Mouse (Mus musculus): ENCODE data around the gene Opalin. TPM values are rescaled to one million over a fixed set of nuclear protein-coding genes. Genes with fewer than 3 reads are reported as not detected.

The Opalin gene
- polyA plus RNA-seq, 1 experiment from 2014 or later, result 0.08 TPM

DNA sequence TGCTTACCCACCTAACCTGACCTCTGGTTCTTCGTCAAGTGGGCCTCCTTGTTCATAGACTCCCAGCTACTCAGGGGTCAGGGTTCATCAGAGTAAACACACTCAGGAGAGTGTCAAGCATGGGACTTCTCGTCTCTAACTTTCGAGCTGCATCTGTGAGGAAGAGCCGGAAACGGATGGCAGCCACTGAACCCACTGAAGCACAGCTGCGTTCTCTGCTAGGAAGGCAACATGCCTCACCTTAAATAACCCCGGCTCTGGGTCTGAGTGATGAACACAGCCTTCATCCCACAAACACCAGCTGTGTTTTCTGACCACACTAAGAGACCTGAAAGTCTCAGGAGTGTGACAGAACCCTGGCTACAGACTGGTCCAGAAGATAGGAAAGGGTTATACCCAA is 37.8 kb downstream of the Opalin start:
- no peaks in the 10 kb centered on the region for H3K36me3 ChIP-seq (ENCODE audit: insufficient read depth, low read length)
- H3K4me1 ChIP-seq (ENCODE audit: insufficient read depth, low read depth, low read length), result no peaks in the 10 kb centered on the region
- ATAC-seq (no peak), DNase-seq (ENCODE audit: low spot score) (no peak)
- H3K27me3 ChIP-seq (replicated peaks; ENCODE audit: insufficient read depth, low read length), result no peaks in the 10 kb centered on the region
- no peak for TF ChIP-seq EP300 (IDR thresholded peaks at IDR 0.05)
- no peak for TF ChIP-seq CTCF (IDR thresholded peaks at IDR 0.05)
- WGBS, result 60% methylated on average over 7 of the region's 7 CpGs
- no peak overlapping the region for H3K27ac ChIP-seq (ENCODE audit: low read length)
- no peak overlapping the region for H3K4me2 ChIP-seq (replicated peaks; ENCODE audit: low read depth, low read length)
- H3K9ac ChIP-seq (replicated peaks; ENCODE audit: low read depth), result no peak overlapping the region
- H3K9me3 ChIP-seq (ENCODE audit: low read length), result no peaks in the 10 kb centered on the region
- no peak overlapping the region for H3K4me3 ChIP-seq (ENCODE audit: low read depth, low read length)

DNA sequence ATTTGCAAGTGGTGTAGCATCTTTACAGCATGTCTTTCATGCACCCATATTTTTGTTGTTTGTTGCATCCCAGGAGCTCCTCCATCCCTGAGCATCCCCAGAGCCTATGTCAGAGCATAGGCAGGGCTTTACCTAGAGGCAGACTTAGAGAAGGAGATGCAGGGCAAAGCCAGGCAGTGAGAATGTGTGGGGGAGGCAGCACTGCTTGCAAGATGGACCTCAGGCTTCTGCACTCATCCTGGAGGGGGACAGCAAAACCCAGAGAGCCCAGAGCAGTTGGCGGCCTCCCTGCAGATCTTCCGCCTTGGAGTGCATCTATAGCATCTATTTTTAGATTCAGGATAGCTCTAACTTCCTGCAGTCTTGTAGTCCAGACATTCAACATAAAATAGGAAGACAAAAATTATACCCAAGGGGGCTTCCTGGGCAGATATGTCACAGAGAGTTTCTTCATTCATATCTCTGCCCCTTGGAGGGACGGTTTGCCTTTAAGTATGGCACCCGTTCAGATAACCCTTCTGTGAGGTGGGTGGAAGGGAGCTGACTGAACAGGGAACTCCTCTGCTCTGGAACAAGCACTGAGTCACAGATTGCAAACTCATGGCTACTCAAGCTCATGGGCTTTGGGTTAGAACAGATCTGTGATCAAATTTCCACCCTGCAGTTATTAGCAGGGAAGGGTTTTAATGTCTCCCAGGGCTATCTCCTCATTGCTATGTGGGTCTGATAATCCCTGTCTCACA is 40.9 kb downstream of the Opalin start:
- H3K9me3 ChIP-seq (ENCODE audit: low read length), result no peaks in the 10 kb centered on the region
- 44% methylated on average over 4 of the region's 4 CpGs for WGBS
- H3K27me3 ChIP-seq (replicated peaks; ENCODE audit: insufficient read depth, low read length), result no peaks in the 10 kb centered on the region
- no peak overlapping the region for H3K9ac ChIP-seq (replicated peaks; ENCODE audit: low read depth)
- H3K4me3 ChIP-seq (ENCODE audit: low read depth, low read length), result no peak overlapping the region
- no peaks in the 10 kb centered on the region for H3K36me3 ChIP-seq (ENCODE audit: insufficient read depth, low read length)
- H3K27ac ChIP-seq (ENCODE audit: low read length), result no peak overlapping the region
- no peaks in the 10 kb centered on the region for H3K4me1 ChIP-seq (ENCODE audit: insufficient read depth, low read depth, low read length)
- DNase-seq (ENCODE audit: low spot score) (no peak), ATAC-seq (no peak)
- TF ChIP-seq EP300 (IDR thresholded peaks at IDR 0.05) (no peak), CTCF (IDR thresholded peaks at IDR 0.05) (no peak)
- no peak overlapping the region for H3K4me2 ChIP-seq (replicated peaks; ENCODE audit: low read depth, low read length)

DNA sequence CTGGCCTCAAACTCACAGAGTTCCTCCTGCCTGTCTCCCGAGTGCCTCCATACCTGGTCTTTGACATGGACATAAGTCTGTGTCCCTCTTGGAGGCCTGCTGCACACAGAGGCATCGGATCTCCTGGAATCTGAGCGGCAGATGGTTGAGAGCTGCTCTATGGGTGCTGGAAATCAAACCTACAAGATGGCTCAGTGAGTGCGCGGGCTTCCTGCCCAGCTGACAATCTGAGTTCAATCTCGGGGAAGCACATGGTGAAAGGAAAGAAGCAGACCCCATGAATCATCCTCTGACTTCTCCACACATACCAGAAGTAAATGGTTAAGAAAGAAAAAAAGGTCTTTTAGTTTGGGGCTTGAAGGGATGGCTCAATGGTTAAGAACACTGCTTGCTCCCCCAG is 45.0 kb downstream of the Opalin start:
- TF ChIP-seq EP300 (IDR thresholded peaks at IDR 0.05) (no peak), CTCF (IDR thresholded peaks at IDR 0.05) (no peak)
- 62% methylated on average over 6 of the region's 6 CpGs for WGBS
- Histone ChIP-seq H3K9me3 (ENCODE audit: low read length) (no peaks in the 10 kb centered on the region), H3K4me1 (ENCODE audit: insufficient read depth, low read depth, low read length) (no peaks in the 10 kb centered on the region), H3K27ac (ENCODE audit: low read length) (no peak overlapping the region), H3K4me3 (ENCODE audit: low read depth, low read length) (no peak overlapping the region), H3K4me2 (replicated peaks; ENCODE audit: low read depth, low read length) (no peak overlapping the region), H3K27me3 (replicated peaks; ENCODE audit: insufficient read depth, low read length) (no peaks in the 10 kb centered on the region), H3K9ac (replicated peaks; ENCODE audit: low read depth) (no peak overlapping the region), H3K36me3 (ENCODE audit: insufficient read depth, low read length) (no peaks in the 10 kb centered on the region)
- ATAC-seq, result no peak
- DNase-seq (ENCODE audit: low spot score), result no peak

DNA sequence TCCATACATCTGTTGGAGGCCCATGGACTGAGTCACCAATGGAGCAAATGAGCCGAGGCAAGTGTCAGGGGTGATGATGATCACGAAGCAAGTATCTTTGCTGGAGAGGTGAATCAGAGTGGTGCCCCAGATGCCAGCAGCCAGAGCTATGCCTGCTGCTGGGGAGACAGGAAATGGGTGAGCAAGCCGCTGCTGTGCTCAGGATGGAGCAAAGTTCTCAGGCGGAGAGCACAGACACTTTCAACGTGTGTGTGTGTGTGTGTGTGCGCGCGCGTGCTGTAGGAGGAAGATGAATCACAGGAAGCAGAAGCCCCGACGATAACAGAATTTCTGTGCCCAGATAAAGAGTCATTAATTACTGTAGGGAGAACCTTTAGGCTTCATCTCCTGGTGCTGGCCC is 45.9 kb downstream of the Opalin start:
- DNase-seq (ENCODE audit: low spot score) (peak; percentile 45), ATAC-seq (peak; percentile 81)
- H3K9me3 ChIP-seq (ENCODE audit: low read length), result no peaks in the 10 kb centered on the region
- TF ChIP-seq EP300 (IDR thresholded peaks at IDR 0.05) (no peak), CTCF (IDR thresholded peaks at IDR 0.05) (no peak)
- no peaks in the 10 kb centered on the region for H3K4me1 ChIP-seq (ENCODE audit: insufficient read depth, low read depth, low read length)
- no peak overlapping the region for H3K9ac ChIP-seq (replicated peaks; ENCODE audit: low read depth)
- H3K4me2 ChIP-seq (replicated peaks; ENCODE audit: low read depth, low read length), result no peak overlapping the region
- H3K27ac ChIP-seq (ENCODE audit: low read length), result no peak overlapping the region
- no peaks in the 10 kb centered on the region for H3K36me3 ChIP-seq (ENCODE audit: insufficient read depth, low read length)
- no peak overlapping the region for H3K4me3 ChIP-seq (ENCODE audit: low read depth, low read length)
- WGBS, result 44% methylated on average over 11 of the region's 11 CpGs
- no peaks in the 10 kb centered on the region for H3K27me3 ChIP-seq (replicated peaks; ENCODE audit: insufficient read depth, low read length)

DNA sequence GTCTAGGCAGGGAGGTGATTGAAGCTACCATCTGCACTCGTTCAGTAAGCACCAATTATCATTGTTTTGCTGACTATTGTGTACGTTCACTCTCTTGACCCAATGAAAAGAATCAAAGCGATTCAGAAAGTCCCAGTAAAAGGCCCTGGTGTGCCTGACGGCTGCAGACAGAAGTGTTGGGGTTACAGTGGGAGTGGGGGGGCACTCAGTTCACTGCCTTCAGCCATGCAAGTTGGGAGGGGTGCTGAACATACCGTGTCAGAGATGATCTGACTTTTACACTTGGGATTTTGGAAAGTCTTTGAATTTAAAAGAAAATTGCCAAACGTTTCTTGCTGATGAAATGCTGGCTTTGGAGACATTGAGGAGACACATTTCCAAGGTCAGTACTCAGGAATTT is 46.8 kb downstream of the Opalin start:
- H3K4me1 ChIP-seq (ENCODE audit: insufficient read depth, low read depth, low read length), result no peaks in the 10 kb centered on the region
- H3K4me3 ChIP-seq (ENCODE audit: low read depth, low read length), result no peak overlapping the region
- WGBS, result 60% methylated on average over 6 of the region's 6 CpGs
- no peak overlapping the region for H3K9ac ChIP-seq (replicated peaks; ENCODE audit: low read depth)
- no peak for TF ChIP-seq EP300 (IDR thresholded peaks at IDR 0.05)
- no peak for TF ChIP-seq CTCF (IDR thresholded peaks at IDR 0.05)
- DNase-seq (ENCODE audit: low spot score) (no peak), ATAC-seq (no peak)
- no peaks in the 10 kb centered on the region for H3K27me3 ChIP-seq (replicated peaks; ENCODE audit: insufficient read depth, low read length)
- no peaks in the 10 kb centered on the region for H3K9me3 ChIP-seq (ENCODE audit: low read length)
- H3K27ac ChIP-seq (ENCODE audit: low read length), result no peak overlapping the region
- H3K36me3 ChIP-seq (ENCODE audit: insufficient read depth, low read length), result no peaks in the 10 kb centered on the region
- H3K4me2 ChIP-seq (replicated peaks; ENCODE audit: low read depth, low read length), result no peak overlapping the region

DNA sequence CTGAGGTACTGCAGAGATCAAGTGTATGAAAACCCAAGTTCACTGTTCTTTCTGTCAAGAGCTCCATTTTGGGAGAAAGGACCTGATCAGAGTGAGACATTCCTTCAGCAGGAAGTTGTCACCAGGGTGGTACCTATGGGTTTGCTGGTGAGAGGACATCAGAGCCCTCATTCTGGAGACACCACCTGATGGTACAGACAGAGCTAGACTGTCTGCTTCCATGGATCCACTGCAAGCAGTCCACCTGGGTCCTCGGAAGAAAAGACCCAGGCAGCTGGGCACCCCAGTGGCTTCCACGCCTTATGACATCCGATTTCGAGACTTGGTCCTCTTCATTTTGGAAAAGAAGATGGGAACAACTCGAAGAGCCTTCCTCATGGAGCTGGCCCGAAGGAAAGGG is 47.7 kb downstream of the Opalin start, which contains the start of gene Dntt:
Dntt (plus strand) TSS at position 57 of the 400 bp plus-strand sequence.
- Histone ChIP-seq H3K27ac (ENCODE audit: low read length) (no peak within 1 kb of the TSS), H3K9me3 (ENCODE audit: low read length) (no peaks in the 10 kb centered on the region), H3K36me3 (ENCODE audit: insufficient read depth, low read length) (no peaks in the 10 kb centered on the region), H3K9ac (replicated peaks; ENCODE audit: low read depth) (no peak within 1 kb of the TSS), H3K4me3 (ENCODE audit: low read depth, low read length) (no peak within 1 kb of the TSS), H3K27me3 (replicated peaks; ENCODE audit: insufficient read depth, low read length) (no peaks in the 10 kb centered on the region), H3K4me2 (replicated peaks; ENCODE audit: low read depth, low read length) (no peak within 1 kb of the TSS), H3K4me1 (ENCODE audit: insufficient read depth, low read depth, low read length) (no peaks in the 10 kb centered on the region)
- TF ChIP-seq CTCF (IDR thresholded peaks at IDR 0.05), result no peak
- no peak for TF ChIP-seq EP300 (IDR thresholded peaks at IDR 0.05)
- 86% methylated on average over 6 of the region's 6 CpGs for WGBS
- ATAC-seq (no peak), DNase-seq (ENCODE audit: low spot score) (no peak)

All from lung, postnatal 0 days (tissue).